Mouse (Mus musculus) spleen, embryonic (tissue): Measurements from ENCODE around the gene Plcl2.
"Not testable (repeated sequence)": the region's sequence is repeated elsewhere in the genome, so short reads cannot be mapped to it uniquely, and the experiment has no call there.

ENCODE experiments used
- CTCF ChIA-PET: fragments of 350-600 bp; sonication (Branson Sonifier 250); formaldehyde crosslinking; loops from one replicate; lab custom pipeline; 2022; lab: Charles Lee

Gene Plcl2

GRCm38 (mm10) chr17:50609908-50610307 lies 100.7 kb downstream of the Plcl2 start:
- CTCF ChIA-PET: no interaction called here

GRCm38 (mm10) chr17:50620794-50621537 lies 111.8 kb downstream of the Plcl2 start:
- CTCF ChIA-PET: interaction anchor here (0.6 kb wide), 1 partner anchor 63 kb away, joined by 3 read pairs; no protein-coding TSS in a partner anchor

DNA sequence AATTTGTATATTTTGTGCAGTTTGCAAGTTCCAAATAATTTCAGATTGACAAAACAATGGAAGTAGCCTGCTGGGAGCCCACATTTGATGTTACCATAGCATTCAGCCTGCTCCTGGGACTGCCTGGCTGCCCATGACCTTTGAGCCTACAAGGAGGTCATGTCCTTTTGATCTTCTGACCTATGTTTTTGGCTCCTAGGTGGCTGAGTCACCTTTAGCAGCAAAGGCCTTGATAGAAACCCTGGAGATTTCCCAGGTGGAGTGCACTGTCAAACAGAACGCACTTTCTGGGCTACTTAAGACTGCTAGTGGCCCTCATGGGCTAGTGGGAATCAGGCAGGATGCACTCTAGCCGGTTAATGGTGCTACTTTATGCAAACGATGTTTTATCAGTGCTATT lies 112.8 kb downstream of the Plcl2 start:
- CTCF ChIA-PET: no interaction called here

GRCm38 (mm10) chr17:50625584-50625983 lies 116.4 kb downstream of the Plcl2 start:
- CTCF ChIA-PET: no interaction called here

GRCm38 (mm10) chr17:50627658-50628057 lies 118.5 kb downstream of the Plcl2 start:
- CTCF ChIA-PET: no interaction called here

DNA sequence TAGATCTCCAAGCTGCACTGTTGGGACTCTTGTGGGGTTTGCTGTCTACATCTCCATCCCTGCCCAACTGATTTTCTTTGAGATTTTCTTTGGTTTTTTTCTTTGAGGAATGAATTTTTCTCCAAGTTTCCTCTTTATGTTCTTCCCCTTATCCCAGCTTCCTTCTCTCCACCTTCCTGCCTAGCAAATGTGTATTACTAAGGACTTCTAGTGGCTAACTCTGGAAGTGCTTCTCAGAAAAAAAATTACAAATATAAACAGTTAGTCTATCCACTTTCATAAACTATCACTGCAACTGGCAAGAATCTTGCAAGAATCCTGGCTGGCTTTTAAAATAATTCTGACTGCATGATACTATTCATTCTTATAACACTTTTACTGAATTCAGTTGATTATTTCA lies 119.5 kb downstream of the Plcl2 start:
- CTCF ChIA-PET: no interaction called here

DNA sequence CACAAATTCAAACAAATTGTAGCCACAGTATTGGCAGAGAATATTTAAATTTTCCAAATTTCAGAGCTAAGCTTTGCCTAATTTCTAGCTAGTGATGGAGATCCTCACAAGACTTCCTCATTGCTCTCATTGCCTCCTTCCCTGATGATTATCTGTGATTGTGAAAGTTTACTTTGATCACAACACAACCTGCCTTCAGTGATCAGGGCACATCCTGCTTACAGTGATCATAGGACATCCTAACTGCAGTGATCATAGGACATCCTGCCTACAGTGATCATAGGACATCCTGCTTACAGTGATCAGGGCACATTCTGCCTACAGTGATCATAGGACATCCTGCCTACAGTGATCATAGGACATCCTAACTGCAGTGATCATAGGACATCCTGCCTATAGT lies 121.8 kb downstream of the Plcl2 start:
- CTCF ChIA-PET: interaction anchor here (0.7 kb wide), 1 partner anchor 115 kb away, joined by 3 read pairs; no protein-coding TSS in a partner anchor

- CTCF ChIA-PET: no interaction called here
Measured at GRCm38 (mm10) chr17:50634008-50634871, 125.0 kb downstream of the Plcl2 start.

DNA sequence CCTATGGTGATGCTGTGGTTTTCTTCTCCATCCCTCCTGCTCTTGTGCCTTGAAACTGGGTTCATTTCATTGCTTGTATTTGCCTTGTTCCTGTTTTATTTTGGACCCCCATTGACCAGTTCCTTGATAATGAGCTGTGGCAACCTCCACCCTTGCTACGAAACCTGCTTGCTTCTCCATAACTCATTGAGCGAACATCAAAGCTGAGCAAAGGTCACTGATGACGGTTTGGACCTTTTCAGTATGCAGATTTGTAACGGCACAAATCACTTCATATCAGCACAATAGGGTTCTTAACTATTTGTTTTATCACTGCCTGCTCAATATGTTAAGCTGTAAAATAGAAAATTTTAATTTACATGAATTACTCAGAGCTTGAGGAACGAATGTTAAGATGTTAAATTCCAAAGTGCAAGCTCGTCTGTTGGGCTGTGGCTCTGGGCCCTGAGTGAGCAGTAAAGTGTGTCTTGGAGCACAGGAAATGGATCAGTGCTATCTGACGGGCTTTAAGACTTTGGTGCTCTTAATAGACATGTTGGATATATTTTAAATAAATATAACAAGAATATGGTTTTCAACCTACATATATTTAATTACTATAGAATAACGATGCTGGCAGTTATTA lies 126.9 kb downstream of the Plcl2 start:
- CTCF ChIA-PET: interaction anchor here (0.6 kb wide), 1 partner anchor 49 kb away, joined by 3 read pairs; no protein-coding TSS in a partner anchor

DNA sequence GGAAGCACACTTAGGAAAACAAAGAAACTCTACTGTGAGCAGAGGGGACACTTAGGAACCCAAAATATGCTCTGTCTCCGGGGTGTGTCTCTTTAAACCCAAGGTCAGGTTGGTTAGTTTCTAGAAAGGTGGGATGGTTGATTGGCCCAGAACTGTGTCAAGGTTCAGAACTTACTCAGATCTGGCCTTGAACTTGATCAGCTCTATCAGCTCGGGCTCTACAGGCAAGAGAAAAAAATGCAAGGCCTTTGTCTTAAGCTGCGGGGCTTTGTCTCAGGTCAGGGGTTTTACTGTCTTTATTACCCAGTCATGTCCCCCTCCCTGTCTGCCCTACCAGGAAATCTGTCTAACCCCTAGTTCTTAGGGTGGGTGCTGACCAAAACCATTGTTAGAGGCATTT lies 129.6 kb downstream of the Plcl2 start:
- CTCF ChIA-PET: no interaction called here

GRCm38 (mm10) chr17:50641076-50641610 lies 131.9 kb downstream of the Plcl2 start:
- CTCF ChIA-PET: no interaction called here

- CTCF ChIA-PET: interaction anchor here (0.5 kb wide), 1 partner anchor 1980 kb away, joined by 3 read pairs; no protein-coding TSS in a partner anchor
Measured at GRCm38 (mm10) chr17:50641879-50642278, 132.7 kb downstream of the Plcl2 start.

- CTCF ChIA-PET: interaction anchor here (0.7 kb wide), 1 partner anchor 496 kb away, joined by 3 read pairs; no protein-coding TSS in a partner anchor
Measured at GRCm38 (mm10) chr17:50643356-50643755, 134.2 kb downstream of the Plcl2 start.

DNA sequence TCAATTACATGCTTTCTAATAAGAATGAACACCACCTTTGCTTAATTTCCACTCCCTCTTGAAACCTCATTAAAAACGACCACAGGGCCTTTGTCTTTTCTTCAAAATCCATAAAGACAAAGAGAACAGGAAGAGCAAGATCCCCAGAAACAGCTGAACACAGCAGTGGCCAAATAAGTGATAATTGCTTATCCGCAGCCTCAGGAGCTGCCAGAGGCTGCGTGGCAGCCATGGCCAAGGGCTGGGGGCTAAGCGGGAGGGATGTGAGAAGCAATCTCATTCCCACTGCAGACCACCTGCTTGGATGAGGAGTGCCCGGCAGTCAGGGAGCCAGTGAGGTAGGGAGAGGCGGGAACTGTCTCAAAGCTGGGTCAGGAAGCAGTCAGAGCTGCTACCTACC lies 134.8 kb downstream of the Plcl2 start:
- CTCF ChIA-PET: interaction anchor here (0.7 kb wide), 1 partner anchor 45 kb away, joined by 6 read pairs; no protein-coding TSS in a partner anchor

- CTCF ChIA-PET: not testable (repeated sequence)
Measured at GRCm38 (mm10) chr17:50648141-50648540, 138.9 kb downstream of the Plcl2 start.

DNA sequence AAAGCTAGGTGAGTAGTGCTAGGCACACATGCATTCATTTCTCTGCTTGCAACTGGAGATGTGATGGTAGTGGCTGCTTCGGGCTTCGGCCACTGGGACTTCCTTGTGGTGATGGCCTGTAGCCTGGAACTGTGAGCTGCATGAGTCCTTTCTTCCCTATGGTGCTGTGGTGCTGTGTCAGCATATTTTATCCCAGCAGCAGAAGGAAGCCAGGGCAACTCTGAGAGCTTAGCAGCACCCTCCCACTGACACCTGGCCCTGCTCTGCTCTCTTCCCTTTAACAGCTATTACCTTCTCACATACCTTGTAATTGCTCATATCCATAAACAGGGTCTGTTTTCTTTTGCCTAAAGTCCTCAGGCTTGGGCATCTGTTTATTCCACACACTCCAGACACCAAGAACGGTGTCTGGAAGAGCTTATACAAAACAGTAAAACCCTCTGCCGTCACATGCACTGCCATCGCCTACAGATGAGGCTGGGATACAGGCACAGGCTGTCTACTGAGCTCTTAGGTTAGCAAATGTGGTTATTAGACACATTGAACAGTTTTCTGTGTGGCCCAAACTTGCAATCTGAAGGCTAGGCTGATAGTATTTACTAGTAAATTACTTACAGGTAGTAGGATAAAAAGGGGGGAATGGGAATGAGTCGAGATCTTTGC lies 139.7 kb downstream of the Plcl2 start:
- CTCF ChIA-PET: no interaction called here

DNA sequence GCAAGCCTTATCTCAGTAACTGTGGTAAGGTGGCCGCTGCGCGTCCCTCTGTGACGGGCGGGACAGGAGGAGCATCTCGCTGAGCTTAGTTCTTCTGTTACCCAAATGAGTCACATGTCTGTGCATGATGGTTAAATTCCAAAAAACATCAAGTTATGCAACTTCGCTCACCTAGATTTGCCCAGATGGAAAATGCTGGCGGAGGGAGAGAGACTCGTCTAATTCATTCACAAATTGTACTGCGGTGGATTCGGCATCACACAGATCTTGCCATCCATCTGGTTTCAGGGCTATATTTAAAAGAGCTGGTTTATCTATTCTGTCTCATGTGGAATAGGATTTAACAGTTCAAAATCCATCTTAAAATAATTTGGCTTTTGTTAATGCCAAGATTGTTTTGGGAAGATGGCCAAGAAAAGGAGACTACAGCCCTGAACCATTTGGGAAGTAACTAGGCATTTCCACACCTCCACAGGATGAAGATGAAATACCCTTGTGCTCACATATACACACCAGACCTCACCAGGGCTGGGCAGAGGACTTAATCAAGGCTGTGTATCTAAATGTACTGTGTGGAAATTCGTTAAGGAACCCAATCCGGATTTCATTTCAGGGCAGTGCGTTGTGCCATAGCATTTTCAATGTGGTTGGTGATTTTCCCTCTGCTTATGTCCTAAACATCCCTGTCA lies 141.5 kb downstream of the Plcl2 start:
- CTCF ChIA-PET: no interaction called here

GRCm38 (mm10) chr17:50654741-50655415 lies 145.7 kb downstream of the Plcl2 start:
- CTCF ChIA-PET: no interaction called here

- CTCF ChIA-PET: no interaction called here
Measured at GRCm38 (mm10) chr17:50655416-50655776, 146.2 kb downstream of the Plcl2 start.

DNA sequence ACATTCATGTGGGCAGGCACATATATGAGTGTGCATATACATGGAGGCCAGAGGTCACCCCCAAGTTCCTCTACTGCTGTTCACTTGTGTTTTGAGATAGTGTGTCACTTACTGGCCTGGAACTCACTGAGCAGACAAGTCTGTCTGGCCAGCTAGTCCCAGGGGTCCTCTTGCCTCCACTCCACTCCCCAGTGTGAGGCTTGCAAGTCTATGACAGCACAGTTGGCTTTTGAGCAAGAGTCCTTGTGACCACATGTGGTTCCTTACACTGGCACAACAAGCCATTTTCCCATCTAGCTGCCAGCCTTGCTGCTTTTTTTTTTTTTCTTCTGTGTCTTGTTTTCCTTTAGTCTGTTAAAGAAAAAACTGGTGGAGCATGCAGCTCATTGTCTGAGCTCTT lies 148.1 kb downstream of the Plcl2 start:
- CTCF ChIA-PET: no interaction called here
